Mouse (Mus musculus): ENCODE results near the gene Ccnb3.

- TF ChIP-seq ZNF384 (IDR thresholded peaks at IDR 0.05; ENCODE audit: low read depth, low read length) (no peak), CHD2 (IDR thresholded peaks at IDR 0.05; ENCODE audit: low read depth, low read length) (no peak)
These were observed at the start of gene Ccnb3 for GRCm38 (mm10) chrX:7041519-7041918.
